Mouse (Mus musculus) splenic B cell, adult 2 months (primary cell): Measurements from ENCODE around the gene U2af1.

ENCODE experiments used
- DNase-seq: peaks from one replicate; pipeline ENCODE4 v3.0.0-alpha.2; 2011; ENCODE audit warnings: low read depth, low spot score
- H3K27me3 ChIP-seq: 2 replicates; pipeline ENCODE4 v1.6.1; 2012; ENCODE audit warnings: mild to moderate bottlenecking, low read length, moderate library complexity, mixed read lengths; ENCODE audit not compliant: control insufficient read depth, poor library complexity, insufficient read depth, severe bottlenecking
- H3K36me3 ChIP-seq: 2 replicates; pipeline ENCODE4 v1.6.1; 2012; ENCODE audit warnings: mild to moderate bottlenecking, low read length, moderate library complexity, mixed read lengths; ENCODE audit not compliant: control insufficient read depth, poor library complexity, insufficient read depth, severe bottlenecking

The U2af1 gene

GRCm38 (mm10) chr17:31646199-31647002 lies 12.3 kb downstream of the U2af1 start:
- Histone ChIP-seq H3K27me3 (no peaks in the 10 kb centered on the region), H3K36me3 (peaks cover 12% of the 10 kb centered on the region)
- no peak for DNase-seq

- H3K27me3 ChIP-seq, result no peaks in the 10 kb centered on the region
- peaks cover 5% of the 10 kb centered on the region; the same call in 1 of the 2 replicates for H3K36me3 ChIP-seq
- DNase-seq, result no peak
Measured at GRCm38 (mm10) chr17:31642913-31643312, 15.8 kb downstream of the U2af1 start.

- Histone ChIP-seq H3K36me3 (peaks cover 5% of the 10 kb centered on the region; the same call in 1 of the 2 replicates), H3K27me3 (no peaks in the 10 kb centered on the region)
- DNase-seq, result no peak
Measured at GRCm38 (mm10) chr17:31642331-31642730, 16.4 kb downstream of the U2af1 start.

GRCm38 (mm10) chr17:31639651-31640050 lies 19.0 kb downstream of the U2af1 start:
- no peaks in the 10 kb centered on the region for H3K27me3 ChIP-seq
- H3K36me3 ChIP-seq, result no peaks in the 10 kb centered on the region
- DNase-seq, result no peak

GRCm38 (mm10) chr17:31637866-31638570 lies 20.7 kb downstream of the U2af1 start:
- Histone ChIP-seq H3K36me3 (no peaks in the 10 kb centered on the region), H3K27me3 (no peaks in the 10 kb centered on the region)
- no peak for DNase-seq

GRCm38 (mm10) chr17:31636942-31637811 lies 21.5 kb downstream of the U2af1 start, which contains the start of gene Cbs:
Gene Cbs (minus strand): TSS chr17:31637238.
- Histone ChIP-seq H3K36me3 (no peaks in the 10 kb centered on the region), H3K27me3 (no peaks in the 10 kb centered on the region)
- DNase-seq, result peak; percentile 64

- DNase-seq, result no peak
- Histone ChIP-seq H3K27me3 (no peaks in the 10 kb centered on the region), H3K36me3 (no peaks in the 10 kb centered on the region)
Measured at GRCm38 (mm10) chr17:31636277-31636941, 22.3 kb downstream of the U2af1 start.

- H3K27me3 ChIP-seq, result no peaks in the 10 kb centered on the region
- no peak for DNase-seq
- H3K36me3 ChIP-seq, result no peaks in the 10 kb centered on the region
Measured at GRCm38 (mm10) chr17:31635781-31636180, 22.9 kb downstream of the U2af1 start.

GRCm38 (mm10) chr17:31634896-31635295 lies 23.8 kb downstream of the U2af1 start:
- H3K36me3 ChIP-seq, result no peaks in the 10 kb centered on the region
- DNase-seq, result no peak
- H3K27me3 ChIP-seq, result no peaks in the 10 kb centered on the region

GRCm38 (mm10) chr17:31633007-31633406 lies 25.7 kb downstream of the U2af1 start:
- Histone ChIP-seq H3K27me3 (no peaks in the 10 kb centered on the region), H3K36me3 (no peaks in the 10 kb centered on the region)
- DNase-seq, result no peak

GRCm38 (mm10) chr17:31631081-31631800 lies 27.5 kb downstream of the U2af1 start:
- no peaks in the 10 kb centered on the region for H3K27me3 ChIP-seq
- DNase-seq, result no peak
- H3K36me3 ChIP-seq, result no peaks in the 10 kb centered on the region

- Histone ChIP-seq H3K27me3 (no peaks in the 10 kb centered on the region), H3K36me3 (no peaks in the 10 kb centered on the region)
- no peak for DNase-seq
Measured at GRCm38 (mm10) chr17:31627961-31628360, 30.7 kb downstream of the U2af1 start.

GRCm38 (mm10) chr17:31623101-31623500 lies 35.6 kb downstream of the U2af1 start:
- no peak for DNase-seq
- no peaks in the 10 kb centered on the region for H3K27me3 ChIP-seq

More at GRCm38 (mm10) chr17:31623101-31623500, 35.6 kb downstream of the U2af1 start:
- H3K36me3 ChIP-seq, result no peaks in the 10 kb centered on the region
